Mouse (Mus musculus) left cerebral cortex, postnatal 14 days (tissue): Measurements from ENCODE around the gene Eps8l1. TPM values are rescaled to one million over a fixed set of nuclear protein-coding genes. Genes with fewer than 3 reads are reported as not detected.
"Not testable (repeated sequence)": the region's sequence is repeated elsewhere in the genome, so short reads cannot be mapped to it uniquely, and the experiment has no call there.

Source experiments
- DNase-seq, 2 experiments: peaks; one replicate each; pipeline ENCODE4 v3.0.0; 2021 to 2022; ENCODE audit warnings: low spot score in 2 of 2, mixed read lengths in 1 of 2
- intact Hi-C: fragments of 180-260 bp; cut with DNase I; formaldehyde crosslinking; loops from one replicate; pipeline ENCODE4 v1.15.1; 2025
- long read RNA-seq, 2 experiments: library from polyadenylated mRNA; stranded (forward); transcript quantifications; one replicate each; pipeline ENCODE4 v2.0.0; 2021
- total RNA-seq, 2 experiments: library from RNA; stranded (reverse); gene quantifications; 2 replicates each; pipeline ENCODE4 v1.2.3; 2021

Eps8l1 gene
- total RNA-seq: 1 to 10 TPM; 3.3 to 5.1 TPM
- long read RNA-seq, experiment 1, partial matches to known transcripts: 1 of 7 reads
- long read RNA-seq, experiment 1, other reads (novel, unspliced or antisense): 6 of 7 reads
- long read RNA-seq, experiment 2, partial matches to known transcripts: 0 of 2 reads
- long read RNA-seq, experiment 2, other reads (novel, unspliced or antisense): 1 of 2 reads

- no peak for DNase-seq
- intact Hi-C loops: no loop called here
Observed at GRCm38 (mm10) chr7:4460576-4461434, at the start of gene Eps8l1. Gene Eps8l1 (plus strand): TSS chr7:4460674.

GRCm38 (mm10) chr7:4412406-4412805 lies 48.1 kb upstream of the Eps8l1 start:
- DNase-seq, intact Hi-C loops: not testable (repeated sequence)

GRCm38 (mm10) chr7:4419681-4420080 lies 40.8 kb upstream of the Eps8l1 start:
- no peak for DNase-seq
- intact Hi-C loops: no loop called here

- intact Hi-C loops: no loop called here
- no peak for DNase-seq
Observed at GRCm38 (mm10) chr7:4420230-4420629, 40.2 kb upstream of the Eps8l1 start.

GRCm38 (mm10) chr7:4427161-4427912 lies 33.1 kb upstream of the Eps8l1 start:
- intact Hi-C loops: loop anchor here (5.0 kb wide), 3 partner anchors 280 to 400 kb away; no protein-coding TSS in a partner anchor

GRCm38 (mm10) chr7:4430246-4430844 lies 30.1 kb upstream of the Eps8l1 start:
- DNase-seq: no peak
- intact Hi-C loops: loop anchor here (5.0 kb wide), 1 partner anchor 42 kb away; no protein-coding TSS in a partner anchor

More at GRCm38 (mm10) chr7:4427161-4427912, 33.1 kb upstream of the Eps8l1 start:
- DNase-seq: peak; percentile 95 to 98

- intact Hi-C loops: loop anchor here (5.0 kb wide), 1 partner anchor 41 kb away; no protein-coding TSS in a partner anchor
- peak; percentile 80 to 82 for DNase-seq
Observed at GRCm38 (mm10) chr7:4431548-4431947, 28.9 kb upstream of the Eps8l1 start.

- DNase-seq: no peak
- intact Hi-C loops: loop anchor here (5.0 kb wide), 1 partner anchor 40 kb away; no protein-coding TSS in a partner anchor
Observed at GRCm38 (mm10) chr7:4432026-4432425, 28.4 kb upstream of the Eps8l1 start.

GRCm38 (mm10) chr7:4437721-4438120 lies 22.8 kb upstream of the Eps8l1 start:
- intact Hi-C loops: no loop called here
- no peak for DNase-seq

GRCm38 (mm10) chr7:4440549-4440948 lies 19.9 kb upstream of the Eps8l1 start:
- intact Hi-C loops: loop anchor here (10.0 kb wide), 1 partner anchor 736 kb away; the partner anchor contains the start of gene Rps9
- DNase-seq: no peak

GRCm38 (mm10) chr7:4445216-4445791 lies 15.2 kb upstream of the Eps8l1 start, which contains the start of gene Rdh13:
Gene Rdh13 (minus strand): TSS chr7:4445649.
- intact Hi-C loops: loop anchor here (10.0 kb wide), 1 partner anchor 741 kb away; the partner anchor contains the start of gene Rps9
- DNase-seq: peak; percentile 89 to 93

- intact Hi-C loops: loop anchor here (10.0 kb wide), 1 partner anchor 742 kb away; the partner anchor contains the start of gene Rps9
- no peak for DNase-seq
Observed at GRCm38 (mm10) chr7:4447138-4447537, 13.3 kb upstream of the Eps8l1 start.

GRCm38 (mm10) chr7:4448439-4448838 lies 12.0 kb upstream of the Eps8l1 start:
- no peak for DNase-seq
- intact Hi-C loops: loop anchor here (10.0 kb wide), 1 partner anchor 744 kb away; the partner anchor contains the start of gene Rps9

- no peak for DNase-seq
- intact Hi-C loops: loop anchor here (10.0 kb wide), 1 partner anchor 744 kb away; the partner anchor contains the start of gene Rps9
Observed at GRCm38 (mm10) chr7:4449211-4449610, 11.3 kb upstream of the Eps8l1 start.

- intact Hi-C loops: no loop called here
- DNase-seq: no peak
Observed at GRCm38 (mm10) chr7:4452644-4453043, 7.8 kb upstream of the Eps8l1 start.

- intact Hi-C loops: no loop called here
- no peak for DNase-seq
Observed at GRCm38 (mm10) chr7:4464194-4464824, 3.8 kb downstream of the Eps8l1 start.

GRCm38 (mm10) chr7:4467801-4468200 lies 7.3 kb downstream of the Eps8l1 start:
- no peak for DNase-seq
- intact Hi-C loops: no loop called here
